Mouse (Mus musculus): ENCODE data around the gene Hyal1. TPM values are rescaled to one million over a fixed set of nuclear protein-coding genes. Genes with fewer than 3 reads are reported as not detected.

Hyal1 gene
- total RNA-seq, 2 experiments from 2014 or later: 4.8 to 6.3 TPM

DNA sequence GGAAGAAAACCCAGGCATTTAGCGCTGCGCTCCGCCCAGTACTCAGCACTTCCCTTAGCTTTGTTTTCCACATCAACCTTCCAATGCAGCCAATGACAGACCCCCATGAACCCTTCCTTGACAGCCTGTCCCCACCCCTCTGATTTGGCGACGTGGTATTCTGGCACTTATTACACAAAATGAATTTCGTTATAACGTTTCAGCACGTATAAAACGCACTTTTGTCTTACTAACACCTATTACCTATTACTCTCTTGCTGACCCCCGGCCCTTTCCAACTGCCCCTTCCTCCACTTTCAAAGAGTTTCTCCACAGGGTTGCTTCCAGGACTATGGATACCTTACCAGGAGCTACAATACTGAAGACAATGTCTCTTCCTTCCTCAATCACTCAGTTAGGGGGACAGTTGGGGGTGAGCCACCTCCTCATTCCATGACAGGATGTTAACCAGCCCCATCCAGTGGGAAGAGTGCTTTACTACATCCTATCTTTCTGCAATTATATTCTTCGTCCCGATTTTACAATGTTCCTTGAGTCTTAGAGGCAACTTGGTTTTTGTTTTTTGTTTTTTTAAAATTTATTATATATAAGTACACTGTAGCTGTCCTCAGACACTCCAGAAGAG lies 36.3 kb downstream of the Hyal1 start:
- DNase-seq (ENCODE audit: low spot score in 2 of 2): no peak

DNA sequence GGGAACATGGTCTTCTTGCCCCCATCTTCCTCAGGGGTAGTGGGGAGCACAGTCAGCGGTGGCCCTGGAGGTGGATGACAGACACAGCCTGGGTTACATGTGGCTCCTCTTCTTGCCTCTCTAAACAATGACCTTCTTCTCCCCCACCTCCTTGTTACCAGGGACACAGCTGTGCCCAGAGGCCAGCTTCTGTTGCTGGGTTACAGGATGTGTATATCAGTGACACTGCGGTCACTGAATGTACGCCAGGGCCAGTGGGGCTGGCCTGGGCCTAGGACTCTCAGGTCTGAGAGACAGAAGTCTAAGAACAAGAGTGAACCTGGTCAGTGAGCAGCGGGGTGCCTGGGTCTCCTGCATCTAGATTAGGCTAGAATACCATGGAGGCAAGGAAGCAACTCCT lies 38.3 kb downstream of the Hyal1 start:
- DNase-seq (ENCODE audit: low spot score in 2 of 2): no peak

GRCm38 (mm10) chr9:107617461-107617860 lies 40.7 kb downstream of the Hyal1 start:
- DNase-seq (ENCODE audit: low spot score in 2 of 2): no peak

- DNase-seq (ENCODE audit: low spot score in 2 of 2): no peak
These were observed 41.4 kb downstream of the Hyal1 start for GRCm38 (mm10) chr9:107618098-107618497.

DNA sequence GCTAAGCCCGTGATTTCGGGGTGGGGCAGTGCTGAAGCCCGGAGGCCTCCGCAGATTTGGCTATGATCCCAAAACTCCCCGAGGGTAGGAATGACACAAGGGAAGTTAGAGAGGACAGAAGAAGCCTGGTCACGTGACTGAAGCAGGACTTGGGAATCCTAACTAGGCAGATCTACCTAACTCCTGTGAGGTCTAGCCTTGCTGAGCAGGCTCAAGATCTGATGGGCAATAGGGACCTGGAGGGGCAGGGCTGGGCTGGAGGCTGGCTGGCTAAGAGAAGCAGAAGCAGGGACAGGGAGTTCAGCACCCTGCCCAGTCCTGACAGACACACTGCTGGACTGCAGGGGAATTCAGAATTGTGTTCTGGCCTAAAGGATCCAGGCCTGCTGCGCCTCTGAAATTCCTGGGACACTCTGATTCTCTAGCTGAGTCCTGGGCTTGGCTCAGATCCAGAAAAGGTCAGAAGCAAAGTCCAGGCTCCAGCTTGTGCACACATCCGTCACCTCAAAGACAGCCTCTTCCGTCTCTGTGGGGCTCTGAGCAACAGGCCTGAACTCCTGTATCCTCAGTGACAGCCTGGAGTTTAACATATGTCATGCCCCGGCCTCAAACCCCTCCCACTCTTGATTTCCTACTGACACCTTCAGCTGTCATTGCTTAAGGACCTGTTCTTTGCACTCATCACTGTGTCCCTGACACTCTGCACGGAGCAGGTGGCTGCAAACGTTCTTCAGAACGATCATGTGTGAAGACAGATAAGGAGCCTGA lies 42.2 kb downstream of the Hyal1 start:
- DNase-seq (ENCODE audit: low spot score in 2 of 2): no peak

- no peak for DNase-seq (ENCODE audit: low spot score in 2 of 2)
These were observed 42.8 kb downstream of the Hyal1 start for GRCm38 (mm10) chr9:107619546-107619879.

DNA sequence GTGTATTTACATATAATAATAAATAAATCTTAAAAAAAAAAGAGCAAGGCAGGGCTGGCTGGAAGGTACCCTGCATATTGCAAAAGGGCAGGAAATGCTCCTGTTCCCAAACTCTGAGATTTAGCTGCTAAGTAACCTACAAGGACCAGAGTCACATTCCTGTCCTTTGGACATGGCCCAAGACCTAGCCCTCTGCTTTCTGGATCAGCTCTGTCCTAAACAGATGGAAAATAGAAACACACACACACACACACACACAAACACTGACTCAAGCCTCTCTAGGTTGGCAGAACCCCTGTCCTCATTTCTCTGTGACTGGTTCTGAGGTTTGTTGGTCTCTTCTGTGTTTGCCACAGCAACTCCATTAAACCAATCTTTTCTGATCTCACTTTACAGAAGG lies 44.2 kb downstream of the Hyal1 start:
- no peak for DNase-seq (ENCODE audit: low spot score in 2 of 2)

DNA sequence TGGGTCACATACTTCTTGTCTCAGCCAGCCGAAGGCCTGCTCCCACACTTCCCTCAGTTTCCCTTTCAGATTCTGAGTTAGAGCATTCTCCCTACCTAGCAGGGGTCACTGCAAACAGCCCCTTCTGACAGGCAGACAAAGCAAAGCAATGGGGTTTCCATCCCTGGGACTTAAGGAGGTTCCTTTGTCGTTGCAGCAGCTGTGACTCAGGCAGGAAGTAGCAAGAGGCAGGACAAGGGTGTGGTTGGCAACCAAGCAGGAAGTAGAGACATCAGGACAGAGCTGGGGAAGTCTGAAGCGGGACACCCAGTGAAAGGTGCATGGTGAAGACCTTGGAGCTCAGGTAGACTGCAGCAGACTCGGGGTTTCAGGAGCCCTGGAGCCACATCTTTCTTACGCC lies 47.8 kb downstream of the Hyal1 start:
- DNase-seq (ENCODE audit: low spot score in 2 of 2): no peak

GRCm38 (mm10) chr9:107624951-107625350 lies 48.2 kb downstream of the Hyal1 start:
- no peak for DNase-seq (ENCODE audit: low spot score in 2 of 2)

GRCm38 (mm10) chr9:107625351-107626128 lies 48.8 kb downstream of the Hyal1 start:
- DNase-seq (ENCODE audit: low spot score in 2 of 2): no peak

GRCm38 (mm10) chr9:107626158-107626843 lies 49.6 kb downstream of the Hyal1 start:
- DNase-seq (ENCODE audit: low spot score in 2 of 2): no peak

GRCm38 (mm10) chr9:107626844-107627277 lies 50.1 kb downstream of the Hyal1 start:
- DNase-seq (ENCODE audit: low spot score in 2 of 2): peak; percentile 79 to 81

DNA sequence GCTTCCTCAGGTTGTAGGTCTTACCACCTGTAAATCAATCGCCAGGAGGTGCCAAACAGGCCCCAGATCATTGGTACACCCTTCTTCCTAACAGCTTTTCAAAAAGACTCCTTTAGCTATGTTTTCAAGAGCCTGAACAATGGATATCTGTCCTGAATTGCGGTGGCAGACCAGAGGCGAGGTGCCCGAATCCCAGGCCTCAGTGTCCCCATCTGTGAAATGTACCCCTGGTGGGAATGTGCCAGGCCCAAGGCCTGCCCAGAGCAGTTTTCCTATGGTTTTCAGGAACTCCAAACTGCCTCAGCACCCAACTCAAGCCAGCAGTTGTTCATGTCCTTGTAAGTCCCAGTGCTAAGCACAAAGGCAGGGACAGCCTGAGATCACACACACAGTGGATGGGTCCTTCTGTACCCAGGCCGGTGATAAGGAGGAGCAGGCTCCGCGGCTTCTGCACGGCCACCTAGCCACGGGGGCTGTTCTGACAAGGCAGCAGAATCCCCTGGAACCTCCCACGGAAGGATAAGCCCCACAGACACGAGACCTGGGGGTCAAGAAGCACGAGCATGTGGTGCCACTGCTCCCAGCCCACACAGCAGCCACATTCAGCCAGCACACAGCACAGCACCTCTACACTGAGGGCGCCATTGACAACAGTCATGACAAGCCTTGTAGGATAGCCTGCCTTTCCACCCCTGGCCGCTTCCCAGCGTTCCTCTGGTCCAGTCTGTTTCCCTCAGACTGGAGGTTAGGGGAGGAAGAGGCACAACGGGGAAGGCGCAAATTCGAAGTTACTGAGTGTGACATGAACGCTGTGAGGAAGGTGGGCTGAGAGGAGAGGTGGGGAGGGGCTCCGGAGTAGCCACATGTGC lies 50.9 kb downstream of the Hyal1 start:
- no peak for DNase-seq (ENCODE audit: low spot score in 2 of 2)

- DNase-seq (ENCODE audit: low spot score in 2 of 2): no peak
These were observed 52.1 kb downstream of the Hyal1 start for GRCm38 (mm10) chr9:107628721-107629410.

DNA sequence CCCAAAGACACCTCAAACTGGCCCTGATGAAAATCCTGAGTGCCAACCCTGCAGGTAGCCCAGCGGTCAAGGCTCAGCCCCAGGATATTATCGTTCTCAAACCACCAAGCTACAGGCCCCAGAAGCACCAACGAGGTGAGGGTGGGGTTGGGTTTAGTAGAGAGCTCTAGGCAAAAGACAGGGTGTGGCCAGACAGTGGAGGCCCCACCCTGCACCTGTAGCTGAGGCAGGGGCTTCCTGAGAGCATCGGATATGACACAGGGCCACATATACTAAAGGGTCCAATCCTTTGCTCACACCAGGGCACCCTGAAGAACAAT lies 52.6 kb downstream of the Hyal1 start:
- DNase-seq (ENCODE audit: low spot score in 2 of 2): no peak

GRCm38 (mm10) chr9:107629901-107630425 lies 53.2 kb downstream of the Hyal1 start:
- peak; percentile 43 to 45 for DNase-seq (ENCODE audit: low spot score in 2 of 2)

- peak; percentile 54 to 76 for DNase-seq (ENCODE audit: low spot score in 2 of 2)
These were observed 53.8 kb downstream of the Hyal1 start for GRCm38 (mm10) chr9:107630576-107630975.

Data from layer of hippocampus, postnatal 14 days (tissue).